Mouse (Mus musculus) G1E (cell line): ENCODE results near the gene Gm10964. TPM values are rescaled to one million over a fixed set of nuclear protein-coding genes. Genes with fewer than 3 reads are reported as not detected.

Source experiments
- ATAC-seq: 2 replicates; pipeline ENCODE4 v1.8.0; 2016; ENCODE audit warnings: mild to moderate bottlenecking; ENCODE audit not compliant: insufficient number of reproducible peaks, poor library complexity, low FRiP score, severe bottlenecking; ENCODE audit errors: extremely low read depth
- DNase-seq: peaks from one replicate; pipeline ENCODE4 v3.0.0; 2012; ENCODE audit warnings: low spot score
- H3K27me3 ChIP-seq: 2 replicates; pipeline ENCODE4 v1.6.1; 2012; ENCODE audit warnings: mild to moderate bottlenecking, low read length, inconsistent platforms; ENCODE audit not compliant: insufficient read depth
- H3K36me3 ChIP-seq: replicated peaks from 2 replicates; pipeline ENCODE3; 2012; ENCODE audit warnings: mild to moderate bottlenecking, inconsistent platforms
- H3K4me1 ChIP-seq: 2 replicates; pipeline ENCODE4 v1.6.1; 2012; ENCODE audit warnings: low read depth, low read length, inconsistent platforms, mixed read lengths; ENCODE audit not compliant: insufficient read depth
- H3K4me3 ChIP-seq: 2 replicates; pipeline ENCODE4 v1.5.1; 2012; ENCODE audit warnings: low read depth, mild to moderate bottlenecking, inconsistent platforms, low read length, moderate library complexity, mixed read lengths
- H3K9me3 ChIP-seq: replicated peaks from 2 replicates; pipeline ENCODE4 v1.6.1; 2012; ENCODE audit warnings: inconsistent platforms
- CTCF ChIP-seq: IDR thresholded peaks from 2 replicates; pipeline ENCODE4 v1.5.1; 2012; ENCODE audit warnings: low read depth, low read length, inconsistent platforms, mixed read lengths
- GATA1 ChIP-seq: IDR thresholded peaks from 2 replicates; pipeline ENCODE4 v1.6.1; 2012; ENCODE audit warnings: borderline replicate concordance, low read length, inconsistent platforms, mixed read lengths
- GATA2 ChIP-seq: IDR thresholded peaks from 2 replicates; pipeline ENCODE4 v1.6.1; 2012; ENCODE audit warnings: low read depth, low read length, inconsistent platforms, borderline replicate concordance
- POLR2AphosphoS5 ChIP-seq: IDR thresholded peaks from 2 replicates; pipeline ENCODE4 v1.6.1; 2012; ENCODE audit warnings: low read depth, low read length, inconsistent platforms; ENCODE audit not compliant: insufficient replicate concordance
- TAL1 ChIP-seq: conservative IDR thresholded peaks from 2 replicates; pipeline ENCODE4 v1.6.1; 2012; ENCODE audit warnings: low read depth, low read length, inconsistent platforms, mixed read lengths
- polyA plus RNA-seq: library from polyadenylated mRNA; stranded (reverse); fragments of >175 nt; gene quantifications from 2 replicates; pipeline ENCODE4 v1.2.3, GENCODE M21; 2012
- total RNA-seq, 2 experiments: library from RNA; stranded (forward) in 1 of 2; stranded (reverse) in 1 of 2; fragments of 200-1000 nt in 1 of 2; fragments of >200 nt in 1 of 2; fragmentation: Nextera tagmentation in 1 of 2; gene quantifications; 2 replicates each; pipeline ENCODE4 v1.2.3; 2014 to 2017

Gm10964 gene
- total and polyA plus RNA-seq, 3 experiments: not detected

GRCm38 (mm10) chr3:103740342-103740741, 1.2 kb downstream of the Gm10964 start:
- Histone ChIP-seq H3K9me3 (no peaks in the 10 kb centered on the region), H3K36me3 (peaks cover 81% of the 10 kb centered on the region), H3K4me1 (peaks cover 18% of the 10 kb centered on the region), H3K4me3 (no peak overlapping the region), H3K27me3 (no peaks in the 10 kb centered on the region)
- ATAC-seq (no peak), DNase-seq (no peak)
- no peak for TF ChIP-seq GATA1
- no peak for TF ChIP-seq POLR2AphosphoS5
- TF ChIP-seq CTCF: no peak
- TF ChIP-seq GATA2: no peak
- no peak for TF ChIP-seq TAL1

GRCm38 (mm10) chr3:103743208-103743607, 4.0 kb downstream of the Gm10964 start:
- Histone ChIP-seq H3K9me3 (no peaks in the 10 kb centered on the region), H3K36me3 (peaks cover 82% of the 10 kb centered on the region), H3K4me1 (peaks cover 12% of the 10 kb centered on the region), H3K27me3 (no peaks in the 10 kb centered on the region), H3K4me3 (no peak overlapping the region)
- no peak for TF ChIP-seq GATA1
- no peak for TF ChIP-seq POLR2AphosphoS5
- no peak for TF ChIP-seq GATA2
- TF ChIP-seq CTCF: no peak
- TF ChIP-seq TAL1: no peak
- DNase-seq (no peak), ATAC-seq (no peak)

DNA sequence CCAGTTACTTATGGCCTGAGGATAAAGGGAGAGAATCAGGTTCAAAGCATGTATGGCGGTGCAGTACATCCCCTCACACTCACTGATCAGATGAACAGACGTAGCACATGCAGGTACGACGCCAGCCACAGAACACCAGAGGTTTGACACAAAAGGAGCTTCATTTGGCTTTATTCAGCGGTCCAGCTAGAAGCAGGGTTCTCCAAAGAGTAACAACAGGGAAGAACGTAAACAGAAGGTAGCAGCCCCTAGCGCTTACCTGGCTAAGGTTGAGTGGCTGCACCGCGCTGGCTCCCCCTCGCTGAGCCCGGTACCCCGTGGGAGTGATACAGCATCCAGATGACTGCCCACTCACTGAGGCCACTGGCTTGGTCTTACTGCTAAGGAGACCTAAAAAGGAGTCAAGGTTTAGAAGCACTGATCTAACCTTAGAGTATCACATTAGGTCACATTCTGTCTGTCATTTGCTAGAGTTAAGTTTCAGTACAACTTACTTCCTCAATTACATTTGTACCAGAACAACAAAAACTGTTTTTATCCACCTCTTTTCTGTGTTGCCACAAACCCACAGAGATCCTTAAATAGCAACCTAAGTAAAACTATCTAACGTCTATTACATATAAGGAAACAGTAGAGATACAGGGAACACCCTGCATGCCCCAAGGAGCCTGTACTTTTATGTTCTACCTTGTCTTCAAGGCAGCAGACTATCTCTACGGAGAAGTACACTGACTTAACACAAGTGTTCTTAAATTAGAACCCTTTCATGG, 6.0 kb downstream of the Gm10964 start:
- Histone ChIP-seq H3K27me3 (no peaks in the 10 kb centered on the region), H3K4me3 (no peak overlapping the region), H3K4me1 (peaks cover 7% of the 10 kb centered on the region; the same call in 1 of the 2 replicates), H3K9me3 (no peaks in the 10 kb centered on the region), H3K36me3 (peaks cover 95% of the 10 kb centered on the region)
- ATAC-seq (no peak), DNase-seq (no peak)
- TF ChIP-seq GATA1 (no peak), CTCF (no peak), POLR2AphosphoS5 (no peak), GATA2 (no peak)

- Histone ChIP-seq H3K4me1 (peaks cover 5% of the 10 kb centered on the region; the same call in 1 of the 2 replicates), H3K36me3 (peaks cover 92% of the 10 kb centered on the region), H3K4me3 (no peak overlapping the region), H3K27me3 (no peaks in the 10 kb centered on the region), H3K9me3 (no peaks in the 10 kb centered on the region)
- ATAC-seq (no peak), DNase-seq (no peak)
- TF ChIP-seq POLR2AphosphoS5: no peak
- TF ChIP-seq GATA1: no peak
- TF ChIP-seq TAL1: no peak
- TF ChIP-seq CTCF: no peak
- TF ChIP-seq GATA2: no peak
These were observed 7.5 kb downstream of the Gm10964 start for GRCm38 (mm10) chr3:103746711-103747110.

DNA sequence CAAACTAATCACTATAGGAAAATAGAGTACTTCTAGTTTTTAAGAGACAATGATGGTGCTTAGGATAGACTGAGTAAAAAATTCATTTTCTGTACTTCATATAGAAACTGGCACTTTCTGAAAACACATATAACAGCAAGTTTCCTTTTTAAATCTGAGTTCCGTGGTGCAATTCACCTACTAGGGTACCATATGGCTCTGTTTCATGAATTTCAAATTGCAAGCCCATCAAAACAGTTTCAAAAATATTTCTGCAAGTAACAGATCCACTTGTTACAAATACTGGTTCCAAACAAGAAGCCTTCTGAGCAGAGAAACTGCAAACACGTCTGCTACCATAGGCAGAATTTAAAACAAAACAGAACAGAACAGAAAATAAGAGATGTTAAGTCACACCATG, 12.4 kb downstream of the Gm10964 start:
- TF ChIP-seq CTCF: no peak
- no peak for TF ChIP-seq GATA1
- TF ChIP-seq GATA2: no peak
- no peak for TF ChIP-seq TAL1
- no peak for TF ChIP-seq POLR2AphosphoS5
- peaks cover 92% of the 10 kb centered on the region for H3K36me3 ChIP-seq
- no peak for ATAC-seq

GRCm38 (mm10) chr3:103755351-103755750, 16.2 kb downstream of the Gm10964 start:
- H3K4me3 ChIP-seq: no peak overlapping the region
- H3K36me3 ChIP-seq: peaks cover 89% of the 10 kb centered on the region
- DNase-seq: no peak

More for the DNA sequence above, 12.4 kb downstream of the Gm10964 start:
- DNase-seq: no peak
- H3K4me1 ChIP-seq: peaks cover 2% of the 10 kb centered on the region; the same call in 1 of the 2 replicates
- H3K9me3 ChIP-seq: no peaks in the 10 kb centered on the region
- H3K4me3 ChIP-seq: no peak overlapping the region
- no peaks in the 10 kb centered on the region for H3K27me3 ChIP-seq

GRCm38 (mm10) chr3:103756920-103757319, 17.8 kb downstream of the Gm10964 start:
- Histone ChIP-seq H3K36me3 (peaks cover 88% of the 10 kb centered on the region), H3K9me3 (no peaks in the 10 kb centered on the region), H3K4me1 (no peaks in the 10 kb centered on the region), H3K27me3 (no peaks in the 10 kb centered on the region), H3K4me3 (no peak overlapping the region)
- ATAC-seq: no peak
- no peak for DNase-seq
- TF ChIP-seq CTCF (no peak), TAL1 (no peak), POLR2AphosphoS5 (no peak), GATA1 (no peak), GATA2 (no peak)

More at GRCm38 (mm10) chr3:103755351-103755750, 16.2 kb downstream of the Gm10964 start:
- ATAC-seq: no peak
- no peak for TF ChIP-seq GATA1
- no peak for TF ChIP-seq TAL1
- TF ChIP-seq GATA2: no peak
- TF ChIP-seq POLR2AphosphoS5: no peak
- no peak for TF ChIP-seq CTCF
- H3K9me3 ChIP-seq: no peaks in the 10 kb centered on the region
- no peaks in the 10 kb centered on the region for H3K27me3 ChIP-seq
- H3K4me1 ChIP-seq: no peaks in the 10 kb centered on the region
